Mouse (Mus musculus): ENCODE results near the gene Gli2.

The Gli2 gene

GRCm38 (mm10) chr1:118994482-118995105, 58.8 kb downstream of the Gli2 start:
- DNase-seq = no peak

- no peak for DNase-seq
These were observed 59.6 kb downstream of the Gli2 start for GRCm38 (mm10) chr1:118993775-118994174.

- no peak for DNase-seq
These were observed 65.1 kb downstream of the Gli2 start for GRCm38 (mm10) chr1:118988331-118988730.

GRCm38 (mm10) chr1:118987538-118987937, 65.9 kb downstream of the Gli2 start:
- DNase-seq = no peak

GRCm38 (mm10) chr1:118983389-118983788, 70.0 kb downstream of the Gli2 start:
- DNase-seq = no peak

GRCm38 (mm10) chr1:118982805-118983211, 70.6 kb downstream of the Gli2 start:
- no peak for DNase-seq

- DNase-seq = no peak
These were observed 71.2 kb downstream of the Gli2 start for GRCm38 (mm10) chr1:118981943-118982804.

GRCm38 (mm10) chr1:118980636-118981035, 72.8 kb downstream of the Gli2 start:
- no peak for DNase-seq

- no peak for DNase-seq
These were observed 76.8 kb downstream of the Gli2 start for GRCm38 (mm10) chr1:118976596-118976995.

GRCm38 (mm10) chr1:118975376-118975775, 78.0 kb downstream of the Gli2 start:
- no peak for DNase-seq

GRCm38 (mm10) chr1:118970068-118970467, 83.4 kb downstream of the Gli2 start:
- no peak for DNase-seq

GRCm38 (mm10) chr1:118969409-118969808, 84.0 kb downstream of the Gli2 start:
- no peak for DNase-seq

GRCm38 (mm10) chr1:118968661-118969179, 84.7 kb downstream of the Gli2 start:
- no peak for DNase-seq

GRCm38 (mm10) chr1:118967976-118968375, 85.4 kb downstream of the Gli2 start:
- no peak for DNase-seq

GRCm38 (mm10) chr1:118967281-118967680, 86.1 kb downstream of the Gli2 start:
- DNase-seq = no peak

GRCm38 (mm10) chr1:118958644-118959043, 94.8 kb downstream of the Gli2 start:
- no peak for DNase-seq

- DNase-seq = no peak
These were observed 97.6 kb downstream of the Gli2 start for GRCm38 (mm10) chr1:118955791-118956190.

- DNase-seq = no peak
These were observed 98.8 kb downstream of the Gli2 start for GRCm38 (mm10) chr1:118954434-118955301.

- DNase-seq = no peak
These were observed 100.4 kb downstream of the Gli2 start for GRCm38 (mm10) chr1:118953031-118953430.

- DNase-seq = no peak
These were observed 101.1 kb downstream of the Gli2 start for GRCm38 (mm10) chr1:118952318-118952717.

- no peak for DNase-seq
These were observed 105.0 kb downstream of the Gli2 start for GRCm38 (mm10) chr1:118948407-118948806.

- no peak for DNase-seq
These were observed 106.2 kb downstream of the Gli2 start for GRCm38 (mm10) chr1:118947221-118947620.

GRCm38 (mm10) chr1:118941336-118941735, 112.1 kb downstream of the Gli2 start:
- no peak for DNase-seq
